Mouse (Mus musculus) megakaryocyte progenitor cell, adult 5-6 weeks (primary cell): Measurements from ENCODE around the gene Dusp8. TPM values are rescaled to one million over a fixed set of nuclear protein-coding genes. Genes with fewer than 3 reads are reported as not detected.
A peak's percentile ranks its signal among the peaks of the same experiment; 100 is the strongest.

ENCODE experiments used
- ATAC-seq: replicated peaks from 2 replicates; pipeline ENCODE4 v1.8.0; 2016; ENCODE audit warnings: mild to moderate bottlenecking, moderate TSS enrichment, inconsistent platforms; ENCODE audit not compliant: poor library complexity
- total RNA-seq, 2 experiments: library from RNA; stranded (forward) in 1 of 2; stranded (reverse) in 1 of 2; fragments of 157-497, 149-512 nt in 1 of 2; fragments of 200-1000 nt in 1 of 2; gene quantifications; 2 replicates each; pipeline versions ENCODE4 v1.2.3 to v1.2.4; 2015 to 2017

The Dusp8 gene
- total RNA-seq, 2 experiments from 2014 or later: not detected

DNA sequence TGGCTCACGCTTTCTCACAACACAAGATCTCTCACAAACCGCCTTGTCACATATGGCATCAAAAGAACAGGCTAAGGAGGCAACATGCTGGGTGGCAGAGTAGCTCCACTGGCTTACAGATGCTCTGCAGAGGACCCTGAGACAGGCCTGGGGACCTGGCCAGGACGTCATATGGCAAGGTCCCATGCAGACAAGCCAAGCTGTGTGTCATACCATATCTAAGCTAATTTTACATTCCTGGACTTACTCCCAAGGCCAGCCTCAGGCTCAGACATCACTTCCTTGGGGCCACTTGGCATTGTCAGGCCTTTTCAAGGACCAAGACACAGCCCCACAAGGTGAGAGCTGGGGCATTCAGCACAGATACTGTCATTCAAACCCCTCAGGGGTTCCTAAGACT is 40.2 kb downstream of the Dusp8 start:
- no peak for ATAC-seq

DNA sequence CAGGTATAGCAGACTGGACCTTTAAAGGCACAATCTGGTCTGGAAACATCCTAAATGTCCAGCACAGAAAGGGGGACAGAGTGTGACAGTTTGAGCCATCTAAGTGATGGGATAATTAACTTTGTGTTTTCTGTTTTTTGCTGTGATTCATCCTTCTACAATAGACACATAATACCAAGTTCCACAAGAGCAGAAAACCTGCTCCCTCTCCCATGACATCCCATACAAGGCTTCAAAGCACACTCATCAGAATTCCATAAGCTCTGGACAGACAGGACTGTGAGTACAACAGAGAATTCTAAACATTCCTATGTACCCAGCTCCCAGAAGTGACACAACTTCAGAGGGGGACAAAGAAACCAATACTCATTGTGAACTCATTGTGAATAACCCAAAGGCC is 45.1 kb downstream of the Dusp8 start:
- ATAC-seq: no peak

DNA sequence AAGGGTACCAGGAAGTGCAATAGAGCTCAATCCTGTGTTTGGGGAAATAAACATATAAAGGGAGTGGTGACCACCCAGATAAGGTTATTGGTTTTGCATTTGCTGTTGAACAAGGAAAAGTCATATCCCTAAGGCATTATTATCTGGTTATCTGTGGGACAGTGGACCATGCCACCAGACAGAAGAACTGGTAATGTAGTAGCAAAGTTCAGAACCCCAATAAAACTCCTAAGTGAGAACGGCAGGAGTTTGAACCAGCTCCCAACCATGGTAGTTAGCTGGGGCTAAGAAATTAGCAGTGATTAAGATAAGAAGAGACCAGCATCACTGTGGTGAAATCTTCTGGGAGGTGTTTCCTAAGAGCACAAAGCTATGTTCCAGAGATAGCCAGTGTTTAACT is 49.7 kb downstream of the Dusp8 start:
- no peak for ATAC-seq

DNA sequence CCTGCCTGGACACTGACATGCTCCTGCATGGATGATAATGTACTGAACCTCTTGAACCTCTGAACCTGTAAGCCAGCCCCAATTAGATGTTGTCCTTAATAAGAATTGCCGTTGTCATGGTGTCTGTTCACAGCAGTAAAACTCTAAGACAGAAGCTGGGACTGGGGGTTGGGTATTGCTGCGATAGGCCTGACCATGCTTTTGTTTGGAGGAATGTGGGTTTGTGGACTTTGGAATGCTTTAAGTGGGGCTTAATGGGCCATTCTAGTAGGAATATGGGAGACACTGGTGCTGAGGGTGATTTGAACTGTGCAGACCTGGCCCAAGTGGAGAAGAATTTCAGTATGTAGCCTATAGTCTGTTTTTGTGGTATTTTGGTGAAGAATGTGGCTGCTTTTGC is 50.3 kb downstream of the Dusp8 start:
- no peak for ATAC-seq

GRCm38 (mm10) chr7:142040756-142041155 is 54.9 kb downstream of the Dusp8 start:
- ATAC-seq: peak; percentile 89

- ATAC-seq: peak; percentile 82
These were observed 58.0 kb downstream of the Dusp8 start for GRCm38 (mm10) chr7:142037553-142038170.

DNA sequence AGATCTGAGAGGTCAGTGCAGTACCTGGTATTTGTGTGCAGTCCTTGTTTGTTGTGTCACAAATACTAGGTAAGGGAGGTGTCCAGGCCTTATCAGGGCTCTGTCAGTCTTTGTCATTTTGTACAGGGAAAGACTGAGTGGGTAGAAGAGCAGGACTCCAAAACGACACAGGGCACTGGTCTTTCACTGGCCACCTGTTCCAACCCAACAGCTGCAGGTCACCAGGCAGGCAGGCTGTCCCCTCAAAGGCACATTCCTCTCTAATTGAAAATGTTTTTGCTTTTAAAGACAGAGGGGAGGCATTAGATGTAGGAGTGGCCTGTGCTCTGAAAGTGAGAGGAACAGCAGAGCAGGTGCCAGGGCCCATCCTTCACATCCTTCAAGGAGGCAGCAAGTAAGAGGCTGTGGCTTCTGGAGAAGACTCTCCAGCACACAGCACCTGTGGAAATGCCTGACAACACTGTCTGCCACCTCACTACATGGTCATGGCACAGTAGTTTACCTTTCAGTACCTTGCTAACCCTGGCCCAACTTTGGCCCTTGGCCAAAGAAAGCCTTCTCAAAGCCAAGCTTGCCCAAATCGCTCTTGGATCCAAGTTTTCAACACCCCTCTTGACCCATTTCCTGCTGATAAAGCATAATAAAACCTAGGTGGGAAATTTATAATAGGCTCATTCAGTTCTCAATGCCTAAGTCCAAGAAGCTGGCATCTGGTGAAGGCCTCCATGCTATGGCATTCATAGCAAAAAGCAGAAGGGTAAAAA is 60.4 kb downstream of the Dusp8 start:
- no peak for ATAC-seq

GRCm38 (mm10) chr7:142034198-142034597 is 61.4 kb downstream of the Dusp8 start:
- ATAC-seq: no peak

- ATAC-seq: no peak
These were observed 65.6 kb downstream of the Dusp8 start for GRCm38 (mm10) chr7:142030073-142030472.

Other genes with a start within 250 kb of the Dusp8 start
- gene Tollip, start 177.3 kb downstream of the Dusp8 start, total RNA-seq (2015): 26.9 and 27.8 TPM in 2 replicates
- gene Tollip, start 177.3 kb downstream of the Dusp8 start, total RNA-seq (2017): 26.6 and 30.6 TPM in 2 replicates
- gene Brsk2, start 146.1 kb downstream of the Dusp8 start, total RNA-seq (2015): not detected in 2 replicates
- gene Brsk2, start 146.1 kb downstream of the Dusp8 start, total RNA-seq (2017): 0.12 TPM in 1 of 2 replicates, not detected in the other
- 45.3 and 45.9 TPM in 2 replicates for gene Mob2, start 34.8 kb downstream of the Dusp8 start, total RNA-seq (2015)
- gene Mob2, start 34.8 kb downstream of the Dusp8 start, total RNA-seq (2017): 45.9 and 47.1 TPM in 2 replicates
- gene Gm45618, start 24.9 kb upstream of the Dusp8 start, total RNA-seq (2015): not detected in 2 replicates
- not detected in 2 replicates for gene Gm45618, start 24.9 kb upstream of the Dusp8 start, total RNA-seq (2017)
- not detected in 2 replicates for gene Gm39115, start 40.2 kb upstream of the Dusp8 start, total RNA-seq (2015)
- not detected in 2 replicates for gene Gm39115, start 40.2 kb upstream of the Dusp8 start, total RNA-seq (2017)
- gene Gm45337, start 48.8 kb upstream of the Dusp8 start, total RNA-seq (2015): not detected in 2 replicates
- gene Gm45337, start 48.8 kb upstream of the Dusp8 start, total RNA-seq (2017): not detected in 2 replicates
- not detected in 2 replicates for gene Gm29735, start 61.3 kb upstream of the Dusp8 start, total RNA-seq (2015)
- not detected in 2 replicates for gene Gm29735, start 61.3 kb upstream of the Dusp8 start, total RNA-seq (2017)
- not detected in 2 replicates for gene Gm4553, start 69.9 kb upstream of the Dusp8 start, total RNA-seq (2015)
- not detected in 2 replicates for gene Gm4553, start 69.9 kb upstream of the Dusp8 start, total RNA-seq (2017)
- gene Krtap5-2, start 80.2 kb upstream of the Dusp8 start, total RNA-seq (2015): not detected in 2 replicates
- not detected in 2 replicates for gene Krtap5-2, start 80.2 kb upstream of the Dusp8 start, total RNA-seq (2017)
- gene Gm10153, start 94.5 kb upstream of the Dusp8 start, total RNA-seq (2015): not detected in 2 replicates
- not detected in 2 replicates for gene Gm10153, start 94.5 kb upstream of the Dusp8 start, total RNA-seq (2017)
- not detected in 2 replicates for gene Krtap5-3, start 105.5 kb upstream of the Dusp8 start, total RNA-seq (2015)
- not detected in 2 replicates for gene Krtap5-3, start 105.5 kb upstream of the Dusp8 start, total RNA-seq (2017)
- not detected in 2 replicates for gene Gm7579, start 116.0 kb upstream of the Dusp8 start, total RNA-seq (2015)
- not detected in 2 replicates for gene Gm7579, start 116.0 kb upstream of the Dusp8 start, total RNA-seq (2017)
- gene Krtap5-5, start 134.1 kb upstream of the Dusp8 start, total RNA-seq (2015): not detected in 2 replicates
- not detected in 2 replicates for gene Krtap5-5, start 134.1 kb upstream of the Dusp8 start, total RNA-seq (2017)
- gene Gm40460, start 145.2 kb upstream of the Dusp8 start, total RNA-seq (2015): not detected in 2 replicates
- not detected in 2 replicates for gene Gm40460, start 145.2 kb upstream of the Dusp8 start, total RNA-seq (2017)
- not detected in 2 replicates for gene Gm2431, start 162.5 kb upstream of the Dusp8 start, total RNA-seq (2015)
- not detected in 2 replicates for gene Gm2431, start 162.5 kb upstream of the Dusp8 start, total RNA-seq (2017)
- not detected in 2 replicates for gene Gm4559, start 178.5 kb upstream of the Dusp8 start, total RNA-seq (2015)
- gene Gm4559, start 178.5 kb upstream of the Dusp8 start, total RNA-seq (2017): not detected in 2 replicates
- gene Krtap5-1, start 201.3 kb upstream of the Dusp8 start, total RNA-seq (2015): not detected in 2 replicates
- gene Krtap5-1, start 201.3 kb upstream of the Dusp8 start, total RNA-seq (2017): not detected in 2 replicates
- gene Krtap5-4, start 207.7 kb upstream of the Dusp8 start, total RNA-seq (2015): not detected in 2 replicates
- gene Krtap5-4, start 207.7 kb upstream of the Dusp8 start, total RNA-seq (2017): not detected in 2 replicates